In the genomic region with DNA sequence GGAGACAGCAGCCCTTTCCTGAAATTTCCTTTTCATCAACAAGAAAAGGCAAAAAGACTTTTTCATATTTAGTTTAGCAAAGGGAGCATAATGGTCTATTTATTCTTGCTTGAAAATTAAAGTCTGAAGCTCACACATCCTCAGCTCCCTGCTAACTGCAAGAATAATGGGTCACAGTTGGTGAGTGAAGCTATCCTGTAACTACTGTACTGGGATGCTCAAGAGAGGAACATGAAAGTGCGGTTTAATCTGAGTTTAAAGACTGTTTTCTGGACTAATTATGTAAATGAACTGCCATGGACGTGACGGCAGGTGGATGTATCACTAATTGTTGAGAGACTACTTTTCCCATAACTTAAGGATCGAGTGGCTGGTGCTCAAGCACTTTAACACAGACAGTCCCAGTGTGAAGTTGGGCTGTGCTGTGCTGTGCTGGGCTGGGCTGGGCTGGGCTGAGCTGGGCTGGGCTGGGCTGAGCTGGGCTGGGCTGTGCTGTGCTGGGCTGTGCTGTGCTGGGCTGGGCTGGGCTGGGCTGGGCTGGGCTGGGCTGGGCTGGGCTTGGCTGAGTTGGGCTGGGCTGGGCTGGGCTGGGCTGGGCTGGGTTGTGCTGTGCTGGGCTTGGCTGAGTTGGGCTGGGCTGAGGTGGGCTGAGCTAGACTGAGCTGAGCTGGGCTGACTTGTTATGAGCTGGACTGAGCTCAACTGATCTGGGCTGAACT, we compare ENCODE assay signal across 9 mouse cellular contexts.
A peak's percentile ranks its signal among the peaks of the same experiment; 100 is the strongest.
DNase-seq lines count a peak whose midpoint lies in the region; ATAC-seq lines count a peak whose summit lies in the region.
"Had no signal": no experiment of that assay in that cellular context is flagged by ENCODE, and none has a peak within 500 bp of the region (broad histone marks: within the 10 kb centered on the region; RNA-seq: fewer than 3 reads in every experiment).

No protein-coding gene starts in this region.

- H3K9me3 ChIP-seq in heart, embryonic 16.5 days (replicated peaks; ENCODE audit: control insufficient read depth, low read length) = no peaks in the 10 kb centered on the region
- no peaks in the 10 kb centered on the region for H3K9me3 ChIP-seq in embryonic facial prominence, embryonic 14.5 days (ENCODE audit: control insufficient read depth, low read length)
- H3K9me3 ChIP-seq in intestine, embryonic 16.5 days (ENCODE audit: control insufficient read depth, low read length) = no peaks in the 10 kb centered on the region
- no peaks in the 10 kb centered on the region for H3K9me3 ChIP-seq in midbrain, embryonic 16.5 days (replicated peaks; ENCODE audit: control insufficient read depth, low read length, poor library complexity, severe bottlenecking)

- 52% methylated on average over 4 of the region's 4 CpGs for WGBS in heart, embryonic 16.5 days
- 54% methylated on average over 4 of the region's 4 CpGs for WGBS in embryonic facial prominence, embryonic 14.5 days
- 57% methylated on average over 4 of the region's 4 CpGs for WGBS in intestine, embryonic 16.5 days
- 42% methylated on average over 4 of the region's 4 CpGs for WGBS in midbrain, embryonic 16.5 days

- H3K27me3 ChIP-seq in heart, embryonic 16.5 days (ENCODE audit: control insufficient read depth, insufficient read depth, low read length) = no peaks in the 10 kb centered on the region
- no peaks in the 10 kb centered on the region for H3K27me3 ChIP-seq in embryonic facial prominence, embryonic 14.5 days (replicated peaks; ENCODE audit: control insufficient read depth, insufficient read depth, low read length)
- H3K27me3 ChIP-seq in intestine, embryonic 16.5 days (replicated peaks; ENCODE audit: control insufficient read depth, insufficient read depth, low read length) = no peaks in the 10 kb centered on the region
- H3K27me3 ChIP-seq in midbrain, embryonic 16.5 days (ENCODE audit: control insufficient read depth, insufficient read depth, low read depth, low read length) = no peaks in the 10 kb centered on the region

- H3K4me3 ChIP-seq in heart, embryonic 16.5 days (ENCODE audit: low read length) = no peak overlapping the region
- no peak overlapping the region for H3K4me3 ChIP-seq in embryonic facial prominence, embryonic 14.5 days (ENCODE audit: low read depth, low read length)
- H3K4me3 ChIP-seq in intestine, embryonic 16.5 days (ENCODE audit: low read length) = no peak overlapping the region
- no peak overlapping the region for H3K4me3 ChIP-seq in midbrain, embryonic 16.5 days (ENCODE audit: low read depth, low read length)

- peaks cover 2% of the 10 kb centered on the region; the same call in 1 of the 2 replicates for H3K36me3 ChIP-seq in heart, embryonic 16.5 days (ENCODE audit: control insufficient read depth, insufficient read depth)
- H3K36me3 ChIP-seq in embryonic facial prominence, embryonic 14.5 days (ENCODE audit: control insufficient read depth, insufficient read depth, low read length) = no peaks in the 10 kb centered on the region
- H3K36me3 ChIP-seq in intestine, embryonic 16.5 days (ENCODE audit: control insufficient read depth, insufficient read depth, low read length) = no peaks in the 10 kb centered on the region
- no peaks in the 10 kb centered on the region for H3K36me3 ChIP-seq in midbrain, embryonic 16.5 days (ENCODE audit: control insufficient read depth, insufficient read depth, low read length)

- H3K27ac ChIP-seq in heart, embryonic 16.5 days (ENCODE audit: low read length) = no peak overlapping the region; the same call in 1 of the 2 replicates
- H3K27ac ChIP-seq in embryonic facial prominence, embryonic 14.5 days (replicated peaks; ENCODE audit: low read depth, low read length) = no peak overlapping the region
- no peak overlapping the region; the same call in 1 of the 2 replicates for H3K27ac ChIP-seq in intestine, embryonic 16.5 days (ENCODE audit: low read length)
- no peak overlapping the region for H3K27ac ChIP-seq in midbrain, embryonic 16.5 days (ENCODE audit: low read length)

- H3K4me2 ChIP-seq in heart, embryonic 16.5 days (ENCODE audit: low read depth, low read length) = no peak overlapping the region
- H3K4me2 ChIP-seq in embryonic facial prominence, embryonic 14.5 days (ENCODE audit: low read depth, low read length) = no peak overlapping the region
- H3K4me2 ChIP-seq in intestine, embryonic 16.5 days (ENCODE audit: low read depth, low read length) = no peak overlapping the region
- no peak overlapping the region for H3K4me2 ChIP-seq in midbrain, embryonic 16.5 days (ENCODE audit: low read length)

- peak; percentile 67 for ATAC-seq in heart, embryonic 16.5 days (replicated peaks; ENCODE audit: extremely low read depth, insufficient read depth, low FRiP score)
- peak; percentile 91 for ATAC-seq in embryonic facial prominence, embryonic 14.5 days (ENCODE audit: low read depth)
- ATAC-seq in intestine, embryonic 16.5 days = peak; percentile 85
- ATAC-seq in midbrain, embryonic 16.5 days = peak; percentile 52

- DNase-seq in heart, adult 9 months (ENCODE audit: low spot score in 2 of 2) = no peak
- peak; percentile 53 for DNase-seq in embryonic facial prominence, embryonic 14.5 days (ENCODE audit: low spot score)
- no peak for DNase-seq in cerebellum, postnatal 25 days
- no peak for DNase-seq in right cerebral cortex, postnatal 14 days
- DNase-seq in urinary bladder, postnatal 4 days (ENCODE audit: low spot score in 2 of 2) = no peak
- DNase-seq: layer of hippocampus, postnatal 36 days had no signal

- no peak overlapping the region for H3K9ac ChIP-seq in heart, embryonic 16.5 days (ENCODE audit: low read length)
- no peak overlapping the region for H3K9ac ChIP-seq in embryonic facial prominence, embryonic 14.5 days (ENCODE audit: low read depth, low read length)
- no peak overlapping the region for H3K9ac ChIP-seq in intestine, embryonic 16.5 days (ENCODE audit: low read depth, low read length)
- H3K9ac ChIP-seq in midbrain, embryonic 16.5 days (ENCODE audit: low read depth, low read length) = no peak overlapping the region

- H3K4me1 ChIP-seq in heart, embryonic 16.5 days (ENCODE audit: control insufficient read depth, insufficient read depth, low read length) = peaks cover 8% of the 10 kb centered on the region
- H3K4me1 ChIP-seq in embryonic facial prominence, embryonic 14.5 days (ENCODE audit: control insufficient read depth, insufficient read depth, low read length) = no peaks in the 10 kb centered on the region; the same call in 1 of the 2 replicates
- no peaks in the 10 kb centered on the region for H3K4me1 ChIP-seq in intestine, embryonic 16.5 days (ENCODE audit: control insufficient read depth, insufficient read depth, low read length)
- H3K4me1 ChIP-seq in midbrain, embryonic 16.5 days (ENCODE audit: control insufficient read depth, insufficient read depth, low read length) = no peaks in the 10 kb centered on the region
